Mouse (Mus musculus) layer of hippocampus, postnatal 25 days (tissue): ENCODE results near the gene Rab31. TPM values are rescaled to one million over a fixed set of nuclear protein-coding genes. Genes with fewer than 3 reads are reported as not detected.

Experiments
- DNase-seq, 2 experiments: peaks; one replicate each; pipeline ENCODE4 v3.0.0; 2022; ENCODE audit warnings: mixed read lengths in 2 of 2, low spot score in 1 of 2; ENCODE audit errors: extremely low spot score in 1 of 2
- total RNA-seq, 2 experiments: library from RNA; stranded (reverse); gene quantifications; 2 replicates each; pipeline ENCODE4 v1.2.3; 2021

Gene Rab31
- total RNA-seq, 2 experiments from 2014 or later: 55.7 to 59.0 TPM

- no peak for DNase-seq
These were observed 62.0 kb downstream of the Rab31 start for GRCm38 (mm10) chr17:65710576-65710975.

- peak in 1 of 2 experiments; percentile 65 for DNase-seq
These were observed 66.3 kb downstream of the Rab31 start for GRCm38 (mm10) chr17:65706220-65706619.

- no peak for DNase-seq
These were observed 68.8 kb downstream of the Rab31 start for GRCm38 (mm10) chr17:65703527-65704391.

GRCm38 (mm10) chr17:65701797-65702566, 70.6 kb downstream of the Rab31 start:
- peak in 1 of 2 experiments; percentile 16 for DNase-seq

GRCm38 (mm10) chr17:65701356-65701755, 71.2 kb downstream of the Rab31 start:
- DNase-seq: no peak

GRCm38 (mm10) chr17:65700060-65700459, 72.5 kb downstream of the Rab31 start:
- no peak for DNase-seq

- no peak for DNase-seq
These were observed 74.6 kb downstream of the Rab31 start for GRCm38 (mm10) chr17:65697791-65698463.

- DNase-seq: no peak
These were observed 75.6 kb downstream of the Rab31 start for GRCm38 (mm10) chr17:65696939-65697338.

GRCm38 (mm10) chr17:65692276-65692675, 80.3 kb downstream of the Rab31 start:
- no peak for DNase-seq

- DNase-seq: no peak
These were observed 88.8 kb downstream of the Rab31 start for GRCm38 (mm10) chr17:65683731-65684130.

- DNase-seq: no peak
These were observed 89.2 kb downstream of the Rab31 start for GRCm38 (mm10) chr17:65683316-65683715.

- DNase-seq: no peak
These were observed 90.4 kb downstream of the Rab31 start for GRCm38 (mm10) chr17:65682071-65682680.

- no peak for DNase-seq
These were observed 91.0 kb downstream of the Rab31 start for GRCm38 (mm10) chr17:65681516-65681915.

- no peak for DNase-seq
These were observed 91.6 kb downstream of the Rab31 start for GRCm38 (mm10) chr17:65680801-65681412.

- DNase-seq: no peak
These were observed 92.6 kb downstream of the Rab31 start for GRCm38 (mm10) chr17:65679806-65680446.

GRCm38 (mm10) chr17:65677742-65678141, 94.8 kb downstream of the Rab31 start:
- DNase-seq: no peak

- no peak for DNase-seq
These were observed 96.0 kb downstream of the Rab31 start for GRCm38 (mm10) chr17:65676536-65676935.

GRCm38 (mm10) chr17:65675985-65676384, 96.6 kb downstream of the Rab31 start:
- DNase-seq: no peak

GRCm38 (mm10) chr17:65674710-65675171, 97.8 kb downstream of the Rab31 start:
- DNase-seq: no peak
